Comparison of ENCODE assay signal across 8 mouse cellular contexts in genomic region chr11:3288521-3289301, GRCm38 (mm10). TPM values are rescaled to one million over a fixed set of nuclear protein-coding genes. Genes with fewer than 3 reads are reported as not detected.
DNase-seq lines count a peak whose midpoint lies in the region; ATAC-seq lines count a peak whose summit lies in the region.

Gene Patz1 (plus strand): TSS chr11:3288874.

- WGBS in hindbrain, embryonic 16.5 days: under 1% methylated on average over 41 of the region's 41 CpGs

- DNase-seq in ovary, postnatal 10 days (ENCODE audit: low spot score): peak; percentile 56
- no peak for DNase-seq in ovary, adult 18-20 months (ENCODE audit: low spot score)
- peak; percentile 75 to 78 for DNase-seq in cerebellum, postnatal 25 days
- no peak for DNase-seq in gastrocnemius, adult 8-10 months (ENCODE audit: low spot score in 2 of 2)
- DNase-seq in left cerebral cortex, adult 11 months (ENCODE audit: low spot score): peak; percentile 44
- DNase-seq in lung, postnatal 25 days (ENCODE audit: low spot score): peak; percentile 34
- peak; percentile 33 for DNase-seq in retina, postnatal 7 days (ENCODE audit: low read depth, low spot score)

- H3K36me3 ChIP-seq in hindbrain, embryonic 16.5 days (ENCODE audit: control insufficient read depth, insufficient read depth, low read length): no peaks in the 10 kb centered on the region

- H3K4me1 ChIP-seq in hindbrain, embryonic 16.5 days (ENCODE audit: control insufficient read depth, insufficient read depth, low read depth, low read length): peaks cover 36% of the 10 kb centered on the region

- no peaks in the 10 kb centered on the region for H3K27me3 ChIP-seq in hindbrain, embryonic 16.5 days (replicated peaks; ENCODE audit: control insufficient read depth, insufficient read depth, low read length)

- peak within 1 kb of the TSS; percentile 84 for H3K4me3 ChIP-seq in hindbrain, embryonic 16.5 days (ENCODE audit: low read length)

- peak within 1 kb of the TSS; percentile 100 for H3K27ac ChIP-seq in hindbrain, embryonic 16.5 days (ENCODE audit: low read depth, low read length)

- peak within 1 kb of the TSS; percentile 94 for H3K9ac ChIP-seq in hindbrain, embryonic 16.5 days (ENCODE audit: low read depth, low read length)

- peak; percentile 35 for ATAC-seq in hindbrain, embryonic 16.5 days

- peak within 1 kb of the TSS; percentile 98 for H3K4me2 ChIP-seq in hindbrain, embryonic 16.5 days (ENCODE audit: low read length)

- no peaks in the 10 kb centered on the region for H3K9me3 ChIP-seq in hindbrain, embryonic 16.5 days (ENCODE audit: control insufficient read depth, low read length)

RNA-seq across cellular contexts. Expression of gene Patz1, which starts in this region (rescaled TPM):
- 10 to 100 TPM; 13.0 to 22.3 (median 19.2) TPM for total RNA-seq in gastrocnemius, adult 8-10 months (2022)
- 35.2 and 40.7 TPM in 2 replicates for polyA plus RNA-seq in hindbrain, embryonic 16.5 days (2015; fragmentation: Nextera tagmentation; extraction: Ambion mirVana)

Comparison
In these comparisons a context has a peak if more than half of its experiments do, and no peak if none do; other contexts are left out.
1. DNase-seq: peak in ovary, postnatal 10 days (single experiment), cerebellum, postnatal 25 days (2 of 2), left cerebral cortex, adult 11 months (single experiment), lung, postnatal 25 days (single experiment) and retina, postnatal 7 days (single experiment); none in ovary, adult 18-20 months (single experiment) and gastrocnemius, adult 8-10 months (0 of 2).